Mouse (Mus musculus) liver, embryonic 15.5 days (tissue): ENCODE measurements around the gene Gm49337. TPM values are rescaled to one million over a fixed set of nuclear protein-coding genes. Genes with fewer than 3 reads are reported as not detected.

ENCODE experiments used
- ATAC-seq: fragments of 200-750 bp; cut with Nextera tagmentation; 2 replicates; pipeline ENCODE4 v1.8.0; 2017; ENCODE audit warnings: moderate number of reproducible peaks, mild to moderate bottlenecking, moderate library complexity; ENCODE audit not compliant: insufficient read depth
- H3K27ac ChIP-seq: fragments of 300-500 bp; sonication (generic); replicated peaks from 2 replicates; pipeline ENCODE4 v1.5.1; 2015; ENCODE audit warnings: mild to moderate bottlenecking, inconsistent platforms
- H3K27me3 ChIP-seq: fragments of 300-500 bp; sonication (generic); 2 replicates; pipeline ENCODE4 v1.6.1; 2015; ENCODE audit warnings: mild to moderate bottlenecking, inconsistent platforms
- H3K36me3 ChIP-seq: fragments of 300-500 bp; sonication (generic); replicated peaks from 2 replicates; pipeline ENCODE4 v1.6.1; 2015; ENCODE audit warnings: moderate library complexity, mild to moderate bottlenecking, inconsistent platforms
- H3K4me1 ChIP-seq: fragments of 300-500 bp; sonication (generic); replicated peaks from 2 replicates; pipeline ENCODE4 v1.6.1; 2015; ENCODE audit warnings: inconsistent platforms
- H3K4me2 ChIP-seq: fragments of 300-500 bp; sonication (generic); 2 replicates; pipeline ENCODE4 v1.6.1; 2015; ENCODE audit warnings: moderate library complexity, mild to moderate bottlenecking, inconsistent platforms
- H3K4me3 ChIP-seq: fragments of 300-500 bp; sonication (generic); replicated peaks from 2 replicates; pipeline ENCODE4 v1.5.1; 2015; ENCODE audit warnings: mild to moderate bottlenecking, inconsistent platforms
- H3K9ac ChIP-seq: fragments of 300-500 bp; sonication (generic); 2 replicates; pipeline ENCODE4 v1.6.1; 2015; ENCODE audit warnings: moderate library complexity, mild to moderate bottlenecking, inconsistent platforms
- H3K9me3 ChIP-seq: fragments of 300-500 bp; sonication (generic); replicated peaks from 2 replicates; pipeline ENCODE4 v1.6.1; 2016; ENCODE audit warnings: inconsistent platforms
- WGBS: fragments of 180-500 bp; shearing (Covaris S2); methylation state at CpG from one replicate; pipeline ENCODE4 v1.1.7; 2015; ENCODE audit warnings: mixed read lengths; ENCODE audit not compliant: insufficient replicate concordance; 5-methylcytosine and 5-hydroxymethylcytosine counted together
- polyA plus RNA-seq: library from polyadenylated mRNA; unstranded; fragments of >200 nt; fragmentation: Nextera tagmentation; extraction: Ambion mirVana; gene quantifications from 2 replicates; pipeline ENCODE4 v1.2.1, GENCODE M21; 2015

The Gm49337 gene
- polyA plus RNA-seq, 1 experiment from 2014 or later = not detected

DNA sequence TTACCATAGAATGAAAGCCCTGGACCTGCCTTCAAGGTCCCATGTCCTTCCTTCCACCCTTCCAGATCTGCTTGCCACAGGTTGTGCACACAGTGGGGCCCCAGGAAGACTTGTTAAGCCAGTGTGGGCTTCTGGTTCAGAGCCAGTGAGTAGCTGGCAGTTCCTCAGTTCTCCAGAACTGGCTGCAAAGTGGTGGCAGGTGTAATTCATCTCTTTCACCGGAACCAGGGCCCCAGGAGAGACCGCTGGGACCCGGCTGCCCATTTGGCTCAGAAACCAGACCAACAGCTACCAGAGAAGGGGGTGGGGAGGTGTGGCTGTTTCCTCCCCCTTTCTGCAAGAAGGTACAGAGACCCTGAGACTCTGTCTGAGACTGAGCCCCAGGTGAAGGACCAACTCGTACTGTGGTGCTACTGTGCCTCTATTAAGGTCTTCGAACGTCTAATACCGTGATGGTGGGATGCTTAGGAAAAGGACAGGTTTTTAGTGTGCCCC, 29.8 kb upstream of the Gm49337 start:
- H3K27me3 ChIP-seq = peaks cover 56% of the 10 kb centered on the region
- 8% methylated on average over 7 of the region's 7 CpGs for WGBS
- no peak overlapping the region for H3K27ac ChIP-seq
- peak overlapping the region; percentile 55; the same call in 1 of the 2 replicates for H3K4me3 ChIP-seq
- ATAC-seq = no peak
- peak overlapping the region; percentile 79 for H3K4me2 ChIP-seq
- peaks cover 11% of the 10 kb centered on the region for H3K4me1 ChIP-seq
- no peaks in the 10 kb centered on the region for H3K36me3 ChIP-seq
- H3K9me3 ChIP-seq = no peaks in the 10 kb centered on the region
- H3K9ac ChIP-seq = no peak overlapping the region

DNA sequence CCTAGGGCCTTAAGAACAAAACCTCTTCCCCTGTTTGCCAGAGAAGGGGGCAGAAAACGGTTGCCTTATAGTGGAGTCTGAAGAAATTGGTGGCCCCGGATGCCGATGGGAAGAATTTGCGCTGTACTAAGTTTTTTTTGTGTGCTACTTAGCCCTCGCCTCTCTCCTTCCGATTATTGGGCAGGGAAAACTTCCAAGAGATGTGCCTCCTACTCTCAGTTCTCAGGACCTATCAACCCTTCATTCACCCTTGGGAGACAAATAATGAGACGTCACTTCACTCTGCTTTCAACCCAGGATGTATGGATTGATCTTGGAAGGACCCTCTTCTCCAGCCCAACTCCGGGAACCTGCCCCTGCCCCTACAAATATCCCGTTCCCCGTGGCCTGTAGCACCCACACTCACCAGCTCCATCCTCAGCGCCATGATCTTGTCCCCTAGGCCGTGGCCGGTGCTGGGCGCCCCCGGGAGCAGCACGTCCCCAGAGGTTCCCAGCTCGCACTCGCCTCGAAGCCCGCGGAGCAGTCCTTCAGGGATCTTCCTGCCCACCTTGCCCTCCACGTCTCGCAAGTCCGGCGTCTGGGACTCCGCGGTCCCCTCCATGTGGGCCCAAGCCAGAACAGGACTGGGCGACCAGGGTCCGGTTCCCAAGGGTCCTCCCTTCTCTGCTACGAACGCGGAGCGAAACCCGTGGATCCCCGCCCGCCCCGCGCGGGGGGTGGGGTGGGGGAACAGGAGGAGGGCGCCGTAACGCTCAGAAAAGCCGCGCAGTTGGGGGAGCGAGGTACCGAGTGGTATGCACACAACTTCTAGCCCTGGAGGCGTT, 29.1 kb upstream of the Gm49337 start:
- Histone ChIP-seq H3K9ac (peak overlapping the region; percentile 40; the same call in 1 of the 2 replicates), H3K36me3 (no peaks in the 10 kb centered on the region), H3K4me3 (peak overlapping the region; percentile 55), H3K27me3 (peaks cover 56% of the 10 kb centered on the region), H3K9me3 (no peaks in the 10 kb centered on the region), H3K4me2 (peak overlapping the region; percentile 79), H3K4me1 (peaks cover 11% of the 10 kb centered on the region), H3K27ac (no peak overlapping the region)
- 0 out of 2 replicates have a peak, but pooled peaks have one; percentile 34 for ATAC-seq
- 1% methylated on average over 47 of the region's 47 CpGs for WGBS

DNA sequence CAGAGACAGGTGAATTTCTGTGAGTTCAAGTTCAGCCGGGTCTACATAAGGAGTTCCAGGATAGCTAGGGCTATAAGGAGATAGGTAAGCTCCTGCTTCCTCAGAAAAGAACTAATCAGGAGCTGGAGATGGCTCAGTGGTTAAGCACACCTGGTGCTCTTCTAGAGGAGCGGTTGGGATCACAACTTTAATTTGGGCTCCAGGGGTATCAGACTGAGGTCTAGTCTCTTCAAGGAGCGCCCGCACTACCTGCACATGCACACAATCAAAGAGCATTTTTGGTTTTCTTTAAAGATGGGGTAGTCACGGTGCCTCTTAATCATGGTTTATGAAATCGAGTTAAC, 23.4 kb upstream of the Gm49337 start:
- WGBS = 34% methylated on average over 6 of the region's 6 CpGs

DNA sequence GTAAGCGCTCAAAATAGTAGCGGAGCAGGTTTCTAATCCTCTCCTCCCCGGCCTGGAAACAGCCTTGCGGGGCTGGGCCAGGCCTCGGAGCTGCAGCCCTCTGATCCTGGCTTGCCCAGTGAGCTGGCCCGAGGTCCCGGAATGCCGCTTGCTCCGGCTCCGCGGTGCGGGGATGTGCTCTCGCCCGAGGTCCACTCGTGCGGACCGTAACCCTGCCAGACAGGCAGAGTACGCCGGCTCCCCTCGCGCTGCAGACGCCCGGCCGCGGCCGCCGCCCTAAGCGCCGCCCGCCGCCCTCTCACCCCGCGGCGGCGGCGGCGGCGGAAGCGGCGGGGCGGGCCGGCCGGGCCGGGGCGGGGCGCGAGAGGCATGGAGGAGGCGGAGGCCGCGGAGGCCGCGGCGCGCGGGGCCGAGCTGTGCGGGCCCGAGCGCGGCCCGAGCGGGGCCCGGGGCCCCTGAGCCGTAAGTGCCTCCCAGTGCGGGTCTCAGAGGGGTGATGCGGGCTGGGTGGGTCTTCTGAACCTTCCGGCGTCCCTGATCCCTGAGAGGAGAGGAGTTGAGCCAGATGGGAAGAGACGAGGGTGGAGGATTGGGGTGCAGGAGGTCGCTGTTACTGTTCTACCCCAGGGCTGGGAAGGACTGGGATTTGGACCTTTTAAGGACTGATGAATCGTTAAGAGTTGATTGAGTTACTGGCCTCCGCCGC, 22.9 kb upstream of the Gm49337 start:
- Histone ChIP-seq H3K36me3 (peaks cover 31% of the 10 kb centered on the region), H3K9me3 (no peaks in the 10 kb centered on the region), H3K9ac (peak overlapping the region; percentile 84), H3K27ac (peak overlapping the region; percentile 75), H3K4me3 (peak overlapping the region; percentile 73), H3K27me3 (peaks cover 6% of the 10 kb centered on the region), H3K4me1 (peaks cover 29% of the 10 kb centered on the region), H3K4me2 (peak overlapping the region; percentile 95)
- WGBS = under 1% methylated on average over 58 of the region's 73 CpGs
- ATAC-seq = peak; percentile 95

More for the DNA sequence above, 23.4 kb upstream of the Gm49337 start:
- Histone ChIP-seq H3K9me3 (no peaks in the 10 kb centered on the region), H3K4me1 (peaks cover 30% of the 10 kb centered on the region), H3K27ac (peak overlapping the region; percentile 75), H3K36me3 (peaks cover 27% of the 10 kb centered on the region), H3K9ac (peak overlapping the region; percentile 84), H3K4me2 (peak overlapping the region; percentile 95), H3K27me3 (peaks cover 11% of the 10 kb centered on the region), H3K4me3 (peak overlapping the region; percentile 73)
- ATAC-seq = 0 out of 2 replicates have a peak, but pooled peaks have one; percentile 9

DNA sequence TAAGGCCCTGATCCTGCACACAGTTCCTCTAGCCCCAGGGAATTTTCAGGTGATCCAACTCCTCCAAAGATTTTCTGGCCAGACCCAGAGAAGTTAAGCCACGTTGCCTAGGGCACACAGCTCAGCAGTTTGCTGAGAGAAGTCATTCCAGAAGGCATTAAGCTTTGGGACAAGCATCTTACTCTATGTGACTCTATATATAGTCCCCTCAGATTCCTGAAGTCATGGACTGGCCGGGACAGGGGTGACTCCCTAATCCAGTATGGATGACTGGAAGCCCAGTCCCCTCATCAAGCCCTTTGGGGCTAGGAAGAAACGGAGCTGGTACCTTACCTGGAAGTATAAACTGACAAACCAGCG, 22.3 kb upstream of the Gm49337 start:
- Histone ChIP-seq H3K4me2 (peak overlapping the region; percentile 95), H3K4me3 (peak overlapping the region; percentile 73), H3K9me3 (no peaks in the 10 kb centered on the region), H3K9ac (peak overlapping the region; percentile 84), H3K27ac (peak overlapping the region; percentile 68), H3K27me3 (0 out of 2 replicates have a peak, but pooled peaks cover under 1% of the 10 kb centered on the region), H3K36me3 (peaks cover 34% of the 10 kb centered on the region), H3K4me1 (peaks cover 29% of the 10 kb centered on the region)
- WGBS = 28% methylated on average over 4 of the region's 4 CpGs
- no peak for ATAC-seq

DNA sequence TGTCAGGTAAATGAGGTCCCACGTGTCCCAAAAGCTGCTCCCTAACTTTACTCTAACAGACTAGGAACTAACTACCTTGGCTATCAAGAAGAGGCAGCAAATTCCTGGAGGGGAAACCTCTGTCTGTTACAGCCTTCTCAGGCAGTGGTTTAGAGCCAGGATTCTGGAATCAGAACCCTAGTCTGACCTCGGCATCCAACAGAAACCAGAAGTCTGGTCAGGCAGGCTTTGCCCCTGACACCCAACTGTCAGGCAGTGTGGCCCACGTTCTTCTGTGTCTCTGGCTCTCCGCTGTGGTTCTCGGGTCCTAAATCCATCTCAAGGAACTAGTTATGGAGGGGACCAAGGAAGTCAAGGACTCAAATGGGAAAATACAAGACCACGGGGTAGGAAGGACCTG, 21.9 kb upstream of the Gm49337 start, which contains the start of gene Lurap1:
Gene Lurap1 (minus strand): TSS at position 101 of the 400 bp plus-strand sequence.
- Histone ChIP-seq H3K36me3 (peaks cover 38% of the 10 kb centered on the region), H3K27me3 (no peaks in the 10 kb centered on the region), H3K9me3 (no peaks in the 10 kb centered on the region), H3K4me1 (peaks cover 29% of the 10 kb centered on the region), H3K4me2 (peak within 1 kb of the TSS; percentile 95), H3K4me3 (peak within 1 kb of the TSS; percentile 73), H3K27ac (peak within 1 kb of the TSS; percentile 75), H3K9ac (peak within 1 kb of the TSS; percentile 84)
- WGBS = 68% methylated on average over 6 of the region's 6 CpGs
- ATAC-seq = no peak

DNA sequence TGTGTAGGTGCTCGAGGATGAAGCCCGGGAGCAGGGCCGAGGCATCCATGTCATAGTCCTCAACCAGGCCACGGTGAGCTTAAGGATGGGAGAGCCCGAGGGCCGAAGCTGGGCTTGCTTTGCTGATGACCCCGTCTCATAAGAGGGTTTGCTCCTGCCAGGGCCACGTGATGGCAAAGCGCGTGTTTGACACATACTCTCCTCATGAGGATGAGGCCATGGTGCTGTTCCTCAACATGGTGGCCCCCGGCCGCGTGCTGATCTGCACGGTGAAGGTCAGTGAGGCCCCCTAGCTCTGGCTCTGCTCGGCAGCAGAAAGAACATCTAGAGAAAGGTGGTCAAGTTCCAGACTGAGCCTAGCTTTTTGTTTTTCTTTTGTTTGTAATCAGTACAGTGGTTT, 20.5 kb upstream of the Gm49337 start:
- Histone ChIP-seq H3K36me3 (peaks cover 53% of the 10 kb centered on the region), H3K9me3 (no peaks in the 10 kb centered on the region), H3K4me1 (peaks cover 29% of the 10 kb centered on the region), H3K4me3 (no peak overlapping the region), H3K27ac (no peak overlapping the region), H3K9ac (no peak overlapping the region), H3K27me3 (no peaks in the 10 kb centered on the region), H3K4me2 (no peak overlapping the region)
- WGBS = 87% methylated on average over 15 of the region's 15 CpGs
- ATAC-seq = no peak

DNA sequence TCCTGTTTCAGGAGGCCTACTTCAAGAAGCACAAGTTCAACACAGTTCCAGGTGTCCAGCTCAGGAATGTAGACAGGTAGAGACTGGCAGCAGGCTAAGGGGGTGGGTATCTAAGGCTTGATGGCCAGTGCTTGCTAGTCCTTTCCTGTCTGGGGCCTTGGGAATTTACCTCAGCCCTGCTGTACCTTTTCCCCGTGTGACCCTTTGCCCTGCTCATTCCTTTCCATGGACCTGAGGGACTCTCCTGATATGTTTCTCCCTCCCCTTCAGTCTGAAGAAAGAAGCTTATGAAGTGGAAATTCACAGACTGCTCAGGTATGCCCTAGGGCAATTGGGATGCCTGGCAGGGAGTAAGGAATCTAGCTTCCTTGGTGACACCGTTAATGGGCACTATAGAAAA, 15.3 kb upstream of the Gm49337 start:
- Histone ChIP-seq H3K9me3 (no peaks in the 10 kb centered on the region), H3K4me3 (no peak overlapping the region), H3K27ac (no peak overlapping the region), H3K27me3 (no peaks in the 10 kb centered on the region), H3K36me3 (peaks cover 60% of the 10 kb centered on the region), H3K9ac (no peak overlapping the region), H3K4me2 (no peak overlapping the region), H3K4me1 (peaks cover 6% of the 10 kb centered on the region; the same call in 1 of the 2 replicates)
- 68% methylated on average over 2 of the region's 2 CpGs for WGBS
- no peak for ATAC-seq

DNA sequence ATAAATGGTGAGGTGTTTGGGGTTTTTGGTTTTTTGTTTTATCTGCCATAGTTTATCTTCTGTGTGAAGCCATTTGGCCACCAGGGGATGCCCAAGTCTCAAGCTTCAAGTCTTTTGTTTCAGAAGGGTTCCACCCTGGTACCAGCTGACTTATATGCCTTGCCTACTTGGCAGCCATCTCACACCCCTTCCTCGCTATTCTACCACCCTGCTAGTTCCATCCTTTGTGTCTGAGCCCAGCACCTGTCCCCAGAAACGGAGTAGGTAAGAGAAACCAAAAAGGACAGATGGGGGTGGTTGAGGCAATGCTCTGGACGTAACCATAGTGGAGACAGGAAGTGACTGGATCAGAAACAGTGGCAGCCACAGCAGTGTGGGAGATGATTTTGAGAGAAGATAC, 13.3 kb upstream of the Gm49337 start:
- Histone ChIP-seq H3K9me3 (no peaks in the 10 kb centered on the region), H3K36me3 (peaks cover 41% of the 10 kb centered on the region), H3K4me1 (peaks cover 6% of the 10 kb centered on the region; the same call in 1 of the 2 replicates), H3K9ac (no peak overlapping the region), H3K27me3 (no peaks in the 10 kb centered on the region), H3K27ac (no peak overlapping the region), H3K4me3 (no peak overlapping the region), H3K4me2 (no peak overlapping the region)
- WGBS = 42% methylated on average over 3 of the region's 3 CpGs
- no peak for ATAC-seq

DNA sequence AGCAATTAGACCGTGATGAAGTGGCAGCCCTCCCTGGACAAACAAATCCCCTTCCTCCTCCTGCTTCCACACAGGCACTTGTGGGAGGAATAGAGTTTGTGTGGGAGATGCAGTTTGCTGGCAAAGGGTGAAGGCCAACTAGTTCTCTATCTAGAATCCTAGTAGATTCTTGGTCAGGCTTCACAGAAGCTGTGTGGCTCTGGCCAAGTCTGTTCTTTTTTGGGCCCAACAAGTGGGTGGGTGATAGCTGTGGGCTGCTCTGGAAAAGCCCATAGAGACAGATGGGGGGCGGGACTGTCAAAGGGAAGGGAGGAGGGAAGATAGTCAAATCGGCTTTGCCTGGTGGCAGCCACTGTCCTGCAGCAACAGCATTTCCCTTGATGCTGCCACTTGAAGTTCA, 12.4 kb upstream of the Gm49337 start:
- Histone ChIP-seq H3K4me1 (peaks cover 6% of the 10 kb centered on the region; the same call in 1 of the 2 replicates), H3K4me3 (no peak overlapping the region), H3K27ac (no peak overlapping the region), H3K9me3 (no peaks in the 10 kb centered on the region), H3K36me3 (peaks cover 35% of the 10 kb centered on the region), H3K27me3 (no peaks in the 10 kb centered on the region), H3K4me2 (no peak overlapping the region), H3K9ac (no peak overlapping the region)
- no peak for ATAC-seq
- WGBS = 58% methylated on average over 3 of the region's 3 CpGs

DNA sequence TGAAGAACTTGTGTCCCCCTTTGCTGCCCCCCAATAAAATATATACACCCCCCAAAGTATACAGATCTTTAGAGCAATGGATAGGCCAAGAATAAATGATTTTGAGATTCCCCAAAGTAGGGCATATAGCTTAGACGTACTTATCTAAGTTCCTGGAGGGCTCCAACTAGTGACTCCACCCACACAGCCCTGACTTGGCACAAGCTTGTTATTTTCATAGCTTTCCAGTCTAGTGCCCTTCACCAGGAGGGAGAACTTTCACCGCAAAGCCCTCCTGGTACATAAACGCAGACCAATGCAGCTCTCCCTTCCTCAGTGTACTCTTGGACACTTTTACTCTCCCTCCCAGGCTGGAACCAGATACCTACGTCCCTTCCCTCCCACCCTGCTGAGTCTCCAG, 11.0 kb upstream of the Gm49337 start:
- H3K27me3 ChIP-seq = 0 out of 2 replicates have a peak, but pooled peaks cover 4% of the 10 kb centered on the region

More for the DNA sequence above, 11.0 kb upstream of the Gm49337 start:
- no peaks in the 10 kb centered on the region for H3K9me3 ChIP-seq
- ATAC-seq = no peak; the same call in 1 of the 2 replicates
- no peak overlapping the region for H3K4me3 ChIP-seq
- 51% methylated on average over 4 of the region's 4 CpGs for WGBS
- no peak overlapping the region for H3K27ac ChIP-seq
- H3K36me3 ChIP-seq = peaks cover 22% of the 10 kb centered on the region
- H3K4me2 ChIP-seq = no peak overlapping the region
- no peak overlapping the region for H3K9ac ChIP-seq
- peaks cover 6% of the 10 kb centered on the region; the same call in 1 of the 2 replicates for H3K4me1 ChIP-seq
